Comparison of ENCODE assay signal across 14 mouse cellular contexts in the genomic region with DNA sequence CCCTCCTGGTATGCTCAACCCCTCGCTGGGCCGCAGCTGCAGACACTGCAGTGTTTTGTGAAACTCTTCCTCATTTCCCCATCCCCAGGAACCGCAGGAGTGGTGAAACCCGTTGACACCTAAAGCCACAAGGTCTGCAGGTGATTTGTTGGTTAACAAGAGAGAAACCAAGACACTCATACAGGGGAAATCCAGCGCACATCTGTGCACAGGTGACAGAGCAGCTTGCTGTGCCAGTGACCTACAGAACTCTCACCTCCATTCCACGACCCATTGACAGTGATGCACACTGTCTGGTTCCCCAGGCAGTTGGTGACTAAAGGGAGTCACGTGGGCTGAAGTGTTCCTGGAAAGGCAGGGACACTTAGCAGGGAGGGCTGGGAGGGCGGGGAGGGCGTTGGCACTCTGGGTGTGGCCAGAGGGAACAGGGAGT. TPM values are rescaled to one million over a fixed set of nuclear protein-coding genes. Genes with fewer than 3 reads are reported as not detected.
DNase-seq lines count a peak whose midpoint lies in the region; ATAC-seq and TF ChIP-seq lines count a peak whose summit lies in the region.
"Had no signal": no experiment of that assay in that cellular context is flagged by ENCODE, and none has a peak within 500 bp of the region (broad histone marks: within the 10 kb centered on the region; RNA-seq: fewer than 3 reads in every experiment).

No protein-coding gene starts in this region.

- no peak for TF ChIP-seq CTCF in E14TG2a.4 (conservative IDR thresholded peaks at IDR 0.05; ENCODE audit: low read length)
- no peak for TF ChIP-seq CTCF in hindbrain, postnatal 0 days (IDR thresholded peaks at IDR 0.05; ENCODE audit: low read depth)

- no peak overlapping the region for H3K4me2 ChIP-seq in liver, embryonic 11.5 days
- no peak overlapping the region for H3K4me2 ChIP-seq in hindbrain, postnatal 0 days (ENCODE audit: low read depth, low read length)
- H3K4me2 ChIP-seq: kidney, embryonic 15.5 days; lung, embryonic 15.5 days; neural tube, embryonic 12.5 days had no signal

- ATAC-seq in liver, embryonic 11.5 days (replicated peaks; ENCODE audit: low FRiP score) = no peak
- ATAC-seq in hindbrain, postnatal 0 days = no peak

- H3K9me3 ChIP-seq in liver, embryonic 11.5 days (ENCODE audit: control insufficient read depth, low read length) = no peaks in the 10 kb centered on the region
- peaks cover 11% of the 10 kb centered on the region; the same call in 1 of the 2 replicates for H3K9me3 ChIP-seq in E14TG2a.4 (ENCODE audit: low read length)
- no peaks in the 10 kb centered on the region for H3K9me3 ChIP-seq in hindbrain, postnatal 0 days (ENCODE audit: low read length)
- H3K9me3 ChIP-seq: kidney, embryonic 15.5 days; lung, embryonic 15.5 days had no signal

- H3K4me3 ChIP-seq in liver, embryonic 11.5 days (ENCODE audit: low read depth, low read length) = no peak overlapping the region
- H3K4me3 ChIP-seq in E14TG2a.4 (replicated peaks; ENCODE audit: low read length) = 0 out of 2 replicates have a peak overlapping the region, but pooled peaks have one; percentile 17
- no peak overlapping the region for H3K4me3 ChIP-seq in hindbrain, postnatal 0 days (ENCODE audit: low read length)
- H3K4me3 ChIP-seq: kidney, embryonic 15.5 days; lung, embryonic 15.5 days; neural tube, embryonic 12.5 days had no signal

- H3K4me1 ChIP-seq in liver, embryonic 11.5 days (replicated peaks; ENCODE audit: control insufficient read depth, insufficient read depth, low read length) = no peaks in the 10 kb centered on the region
- H3K4me1 ChIP-seq in E14TG2a.4 (replicated peaks; ENCODE audit: low read depth, low read length) = peaks cover 65% of the 10 kb centered on the region
- H3K4me1 ChIP-seq in hindbrain, postnatal 0 days (ENCODE audit: insufficient read depth, low read length) = no peaks in the 10 kb centered on the region
- H3K4me1 ChIP-seq: neural tube, embryonic 12.5 days had no signal

- DNase-seq in liver = peak; percentile 51
- no peak for DNase-seq in liver, embryonic 11.5 days (ENCODE audit: low spot score)
- peak; percentile 71 for DNase-seq in induced T-regulatory cell, adult 2 months (ENCODE audit: low read depth)
- peak; percentile 46 to 57 for DNase-seq in natural killer cell, adult 2 months (ENCODE audit: low spot score in 2 of 2)
- DNase-seq in right cerebral cortex, postnatal 10 days (ENCODE audit: low spot score in 2 of 2) = no peak
- no peak for DNase-seq in testis, postnatal 10 days (ENCODE audit: low spot score)
- DNase-seq in hindbrain, postnatal 0 days (ENCODE audit: low spot score) = no peak
- DNase-seq: adrenal gland, adult 8-10 months; gastrocnemius, postnatal 10 days; heart, postnatal 14 days had no signal

- H3K9ac ChIP-seq in liver, embryonic 11.5 days (ENCODE audit: low read depth, low read length) = no peak overlapping the region
- H3K9ac ChIP-seq in hindbrain, postnatal 0 days (replicated peaks; ENCODE audit: low read length) = no peak overlapping the region
- H3K9ac ChIP-seq: kidney, embryonic 15.5 days; lung, embryonic 15.5 days; neural tube, embryonic 12.5 days had no signal

- H3K27ac ChIP-seq in liver, embryonic 11.5 days (ENCODE audit: low read depth, low read length) = no peak overlapping the region
- H3K27ac ChIP-seq in hindbrain, postnatal 0 days = no peak overlapping the region
- H3K27ac ChIP-seq: kidney, embryonic 15.5 days; lung, embryonic 15.5 days; neural tube, embryonic 12.5 days had no signal

- H3K36me3 ChIP-seq in liver, embryonic 11.5 days (ENCODE audit: control insufficient read depth, insufficient read depth, low read length) = no peaks in the 10 kb centered on the region
- no peaks in the 10 kb centered on the region for H3K36me3 ChIP-seq in E14TG2a.4 (ENCODE audit: insufficient read depth, low read length)
- H3K36me3 ChIP-seq in hindbrain, postnatal 0 days (ENCODE audit: insufficient read depth, low read length) = no peaks in the 10 kb centered on the region
- H3K36me3 ChIP-seq: kidney, embryonic 15.5 days; lung, embryonic 15.5 days; neural tube, embryonic 12.5 days had no signal

- H3K27me3 ChIP-seq in liver, embryonic 11.5 days (replicated peaks; ENCODE audit: control insufficient read depth, insufficient read depth, low read length) = no peaks in the 10 kb centered on the region
- H3K27me3 ChIP-seq in E14TG2a.4 (ENCODE audit: insufficient read depth, low read length) = peaks cover 32% of the 10 kb centered on the region
- H3K27me3 ChIP-seq in hindbrain, postnatal 0 days (ENCODE audit: insufficient read depth, low read length) = no peaks in the 10 kb centered on the region
- H3K27me3 ChIP-seq: kidney, embryonic 15.5 days; lung, embryonic 15.5 days; neural tube, embryonic 12.5 days had no signal

- 40% methylated on average over 9 of the region's 9 CpGs for WGBS in liver, embryonic 11.5 days
- WGBS in hindbrain, postnatal 0 days = 62% methylated on average over 9 of the region's 9 CpGs

RNA-seq across cellular contexts. Expression of a gene that starts 1.5 kb away (rescaled TPM):
- polyA plus RNA-seq in liver, embryonic 11.5 days (2014; fragmentation: Nextera tagmentation; extraction: Ambion mirVana) = not detected in 2 replicates
- not detected in 2 replicates for total RNA-seq in hindbrain, postnatal 0 days (2014; rRNA removed)
- polyA plus RNA-seq in hindbrain, postnatal 0 days (2015; fragmentation: Nextera tagmentation; extraction: Ambion mirVana) = not detected in 2 replicates
- total RNA-seq: adrenal gland, adult 8-10 months; heart, postnatal 14 days had no signal
- polyA plus RNA-seq: kidney, embryonic 15.5 days; lung, embryonic 15.5 days; neural tube, embryonic 12.5 days had no signal

RNA-seq across cellular contexts. Expression of a gene that starts 11.7 kb away (rescaled TPM):
- polyA plus RNA-seq in liver, embryonic 11.5 days (2014; fragmentation: Nextera tagmentation; extraction: Ambion mirVana) = 5.6 and 5.7 TPM in 2 replicates
- total RNA-seq in hindbrain, postnatal 0 days (2014; rRNA removed) = 3.0 and 4.8 TPM in 2 replicates
- polyA plus RNA-seq in hindbrain, postnatal 0 days (2015; fragmentation: Nextera tagmentation; extraction: Ambion mirVana) = 1.3 and 1.4 TPM in 2 replicates

RNA-seq across cellular contexts. Expression of a gene that starts 31.2 kb away (rescaled TPM):
- 0.25 and 0.27 TPM in 2 replicates for polyA plus RNA-seq in liver, embryonic 11.5 days (2014; fragmentation: Nextera tagmentation; extraction: Ambion mirVana)
- total RNA-seq in hindbrain, postnatal 0 days (2014; rRNA removed) = 423 and 447 TPM in 2 replicates
- 97.9 and 101 TPM in 2 replicates for polyA plus RNA-seq in hindbrain, postnatal 0 days (2015; fragmentation: Nextera tagmentation; extraction: Ambion mirVana)

RNA-seq across cellular contexts. Expression of a gene that starts 51.2 kb away (rescaled TPM):
- polyA plus RNA-seq in liver, embryonic 11.5 days (2014; fragmentation: Nextera tagmentation; extraction: Ambion mirVana) = 30.2 and 34.8 TPM in 2 replicates
- total RNA-seq in hindbrain, postnatal 0 days (2014; rRNA removed) = 34.5 and 52.3 TPM in 2 replicates
- polyA plus RNA-seq in hindbrain, postnatal 0 days (2015; fragmentation: Nextera tagmentation; extraction: Ambion mirVana) = 27.4 and 29.7 TPM in 2 replicates

RNA-seq across cellular contexts. Expression of a gene that starts 56.2 kb away (rescaled TPM):
- polyA plus RNA-seq in liver, embryonic 11.5 days (2014; fragmentation: Nextera tagmentation; extraction: Ambion mirVana) = 20.3 and 23.0 TPM in 2 replicates
- total RNA-seq in hindbrain, postnatal 0 days (2014; rRNA removed) = 138 and 152 TPM in 2 replicates
- polyA plus RNA-seq in hindbrain, postnatal 0 days (2015; fragmentation: Nextera tagmentation; extraction: Ambion mirVana) = 219 and 222 TPM in 2 replicates

Comparison
In these comparisons a context has a peak if more than half of its experiments do, and no peak if none do; other contexts are left out.
1. DNase-seq: peak in liver (single experiment), induced T-regulatory cell, adult 2 months (single experiment) and natural killer cell, adult 2 months (2 of 2); none in liver, embryonic 11.5 days (single experiment), right cerebral cortex, postnatal 10 days (0 of 2), testis, postnatal 10 days (single experiment) and hindbrain, postnatal 0 days (single experiment).
2. RNA of a gene that starts 31.2 kb away (polyA plus RNA-seq): 97.9 to 101 TPM in hindbrain, postnatal 0 days; 0.25 to 0.27 TPM in liver, embryonic 11.5 days; every median in the first group is over 10 times any median in the second.